Mouse (Mus musculus) kidney, postnatal 0 days (tissue): Measurements from ENCODE around the gene Timm44. TPM values are rescaled to one million over a fixed set of nuclear protein-coding genes. Genes with fewer than 3 reads are reported as not detected.
A peak's percentile ranks its signal among the peaks of the same experiment; 100 is the strongest.

Experiments used
- ATAC-seq: fragments of 200-750 bp; cut with Nextera tagmentation; replicated peaks from 2 replicates; pipeline ENCODE4 v1.8.0; 2017; ENCODE audit warnings: low read depth, moderate number of reproducible peaks, moderate TSS enrichment, moderate library complexity; ENCODE audit not compliant: low FRiP score
- DNase-seq: peaks from one replicate; pipeline ENCODE4 v3.0.0-alpha.2; 2016; ENCODE audit warnings: low spot score
- H3K27ac ChIP-seq: fragments of 300-500 bp; sonication (generic); 2 replicates; pipeline ENCODE4 v1.5.1; 2014; ENCODE audit warnings: mild to moderate bottlenecking
- H3K27me3 ChIP-seq: fragments of 300-500 bp; sonication (generic); 2 replicates; pipeline ENCODE4 v1.6.1; 2014; ENCODE audit warnings: low read length, mixed read lengths; ENCODE audit not compliant: insufficient read depth
- H3K36me3 ChIP-seq: fragments of 300-500 bp; sonication (generic); 2 replicates; pipeline ENCODE4 v1.6.1; 2014; ENCODE audit warnings: low read length, mixed read lengths; ENCODE audit not compliant: insufficient read depth
- H3K4me1 ChIP-seq: fragments of 300-500 bp; sonication (generic); replicated peaks from 2 replicates; pipeline ENCODE4 v1.6.1; 2014; ENCODE audit warnings: antibody characterized with exemption, low read length, mixed read lengths; ENCODE audit not compliant: insufficient read depth
- H3K4me2 ChIP-seq: fragments of 300-500 bp; sonication (generic); 2 replicates; pipeline ENCODE4 v1.6.1; 2014; ENCODE audit warnings: mild to moderate bottlenecking, low read length, moderate library complexity, mixed read lengths
- H3K4me3 ChIP-seq: fragments of 300-500 bp; sonication (generic); replicated peaks from 2 replicates; pipeline ENCODE4 v1.5.1; 2014; ENCODE audit warnings: low read depth, low read length
- H3K9ac ChIP-seq: fragments of 300-500 bp; sonication (generic); 2 replicates; pipeline ENCODE4 v1.6.1; 2014; ENCODE audit warnings: low read depth, low read length
- H3K9me3 ChIP-seq: fragments of 300-500 bp; sonication (generic); replicated peaks from 2 replicates; pipeline ENCODE4 v1.6.1; 2016; ENCODE audit warnings: low read length, inconsistent platforms, mixed read lengths
- CTCF ChIP-seq: IDR thresholded peaks from 2 replicates; pipeline ENCODE4 v1.5.1; 2016; ENCODE audit warnings: antibody characterized with exemption, low read depth, mild to moderate bottlenecking, moderate library complexity
- whole genome bisulfite sequencing: fragments of 180-500 bp; shearing (Covaris S2); extraction: QIAGEN DNeasy Blood & Tissue Kit; methylation state at CpG from one replicate; pipeline ENCODE4 v1.1.7; 2014; 5-methylcytosine and 5-hydroxymethylcytosine counted together
- polyA plus RNA-seq: library from polyadenylated mRNA; unstranded; fragments of >200 nt; fragmentation: Nextera tagmentation; extraction: Ambion mirVana; gene quantifications from 2 replicates; pipeline ENCODE4 v1.2.1, GENCODE M21; 2015

The Timm44 gene
- polyA plus RNA-seq, 1 experiment from 2014 or later: 64.7 TPM

GRCm38 (mm10) chr8:4267627-4268026 is 8.1 kb downstream of the Timm44 start:
- DNase-seq: no peak
- Histone ChIP-seq H3K9ac (no peak overlapping the region), H3K4me3 (no peak overlapping the region), H3K36me3 (peaks cover 64% of the 10 kb centered on the region), H3K9me3 (no peaks in the 10 kb centered on the region), H3K4me2 (no peak overlapping the region), H3K4me1 (no peaks in the 10 kb centered on the region), H3K27ac (no peak overlapping the region), H3K27me3 (no peaks in the 10 kb centered on the region)
- WGBS: 77% methylated on average over 15 of the region's 15 CpGs
- ATAC-seq: peak; percentile 83
- peak; percentile 60 for TF ChIP-seq CTCF

DNA sequence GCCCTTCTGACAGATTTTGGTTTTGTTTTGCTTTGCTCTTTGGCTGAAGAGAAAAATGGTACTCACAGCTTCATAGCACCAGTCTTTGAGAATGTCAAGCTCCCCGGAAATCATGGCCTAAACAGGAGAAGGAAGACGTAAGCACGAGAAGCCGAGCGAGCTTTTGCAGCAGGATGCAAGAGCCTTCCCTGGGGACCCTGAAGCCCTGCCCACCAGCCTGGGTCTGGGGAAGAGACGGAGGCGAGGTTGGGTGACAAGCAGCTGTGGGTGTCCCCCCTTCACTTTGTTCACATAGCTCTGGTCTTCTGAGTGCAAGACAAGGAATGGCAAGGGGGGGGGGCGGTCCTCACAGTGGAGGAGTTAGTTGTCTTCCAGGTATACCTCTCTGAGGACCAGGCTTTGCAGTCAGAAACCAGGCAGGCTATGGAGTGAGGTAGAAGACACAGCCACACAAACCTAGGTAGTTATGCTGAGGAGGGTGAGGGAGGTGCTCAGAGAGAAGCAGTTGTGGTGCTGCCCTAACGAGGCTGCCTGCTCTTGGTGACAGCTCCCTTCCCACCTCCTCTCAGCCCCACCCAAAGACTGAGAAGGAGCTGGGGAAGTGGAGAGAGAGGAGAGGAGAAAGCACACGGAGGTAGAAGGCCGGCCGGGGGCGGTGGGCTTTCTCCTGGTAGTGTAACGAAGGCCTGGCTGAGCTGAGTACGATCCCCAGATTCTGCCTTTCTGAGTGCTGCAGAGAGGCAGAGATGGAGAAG is 10.4 kb downstream of the Timm44 start:
- H3K36me3 ChIP-seq: peaks cover 73% of the 10 kb centered on the region
- no peak overlapping the region for H3K27ac ChIP-seq
- no peaks in the 10 kb centered on the region for H3K9me3 ChIP-seq
- no peak overlapping the region for H3K4me3 ChIP-seq
- no peaks in the 10 kb centered on the region for H3K27me3 ChIP-seq
- no peak for DNase-seq
- TF ChIP-seq CTCF: no peak
- H3K9ac ChIP-seq: no peak overlapping the region
- H3K4me1 ChIP-seq: no peaks in the 10 kb centered on the region
- WGBS: 89% methylated on average over 15 of the region's 15 CpGs
- no peak overlapping the region for H3K4me2 ChIP-seq
- no peak for ATAC-seq

DNA sequence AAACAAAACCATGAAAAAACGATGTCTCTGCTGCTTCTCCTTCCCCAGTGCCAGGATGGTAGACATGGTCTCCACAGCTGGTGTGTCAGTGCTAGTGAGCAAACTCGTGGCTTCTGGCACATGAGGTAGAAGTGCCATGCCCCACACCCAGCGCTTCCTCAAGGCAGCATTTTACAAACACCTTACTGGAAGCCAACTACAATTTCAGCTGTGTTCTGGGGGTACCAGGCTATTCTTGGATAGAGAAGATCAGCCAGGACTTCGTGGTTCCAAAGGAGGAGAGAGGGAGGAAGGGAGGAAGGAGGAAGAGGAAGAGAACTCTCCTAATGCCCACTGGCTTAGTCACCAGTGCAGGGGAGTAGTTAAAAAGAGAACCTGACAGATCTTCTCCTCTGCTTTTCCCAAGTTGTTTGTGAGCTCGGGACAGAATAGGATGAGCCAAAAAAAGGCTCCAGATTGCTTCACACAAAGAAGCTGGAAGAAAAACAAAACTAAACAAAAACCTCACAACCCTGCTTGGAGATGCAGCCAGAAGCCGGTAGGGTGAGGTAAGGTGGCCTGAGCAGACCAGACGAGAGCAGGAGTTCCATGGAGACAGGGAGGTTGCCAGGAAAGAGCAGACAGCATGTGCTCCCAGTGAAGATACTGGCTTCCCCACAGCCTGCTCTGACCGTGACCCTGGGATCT is 12.5 kb downstream of the Timm44 start:
- H3K27me3 ChIP-seq: no peaks in the 10 kb centered on the region
- ATAC-seq (no peak), DNase-seq (no peak)
- H3K4me1 ChIP-seq: 0 out of 2 replicates have a peak, but pooled peaks cover 4% of the 10 kb centered on the region
- no peaks in the 10 kb centered on the region for H3K9me3 ChIP-seq
- TF ChIP-seq CTCF: no peak
- WGBS: 84% methylated on average over 8 of the region's 8 CpGs
- no peak overlapping the region for H3K9ac ChIP-seq
- H3K4me3 ChIP-seq: no peak overlapping the region
- H3K27ac ChIP-seq: no peak overlapping the region
- no peak overlapping the region for H3K4me2 ChIP-seq
- H3K36me3 ChIP-seq: peaks cover 60% of the 10 kb centered on the region; the same call in 1 of the 2 replicates

GRCm38 (mm10) chr8:4259805-4260170 is 15.9 kb downstream of the Timm44 start:
- 76% methylated on average over 4 of the region's 4 CpGs for WGBS
- no peak for DNase-seq
- H3K9ac ChIP-seq: 0 out of 2 replicates have a peak overlapping the region, but pooled peaks have one; percentile 2
- H3K27ac ChIP-seq: no peak overlapping the region
- no peaks in the 10 kb centered on the region for H3K9me3 ChIP-seq
- TF ChIP-seq CTCF: no peak
- 0 out of 2 replicates have a peak, but pooled peaks cover 4% of the 10 kb centered on the region for H3K4me1 ChIP-seq
- H3K36me3 ChIP-seq: peaks cover 36% of the 10 kb centered on the region
- H3K27me3 ChIP-seq: no peaks in the 10 kb centered on the region
- no peak for ATAC-seq
- H3K4me3 ChIP-seq: no peak overlapping the region
- no peak overlapping the region for H3K4me2 ChIP-seq

- ATAC-seq (peak; percentile 92), DNase-seq (peak; percentile 95)
- Histone ChIP-seq H3K9ac (peak within 1 kb of the TSS; percentile 74), H3K4me2 (peak within 1 kb of the TSS; percentile 75), H3K4me1 (peaks cover 5% of the 10 kb centered on the region; the same call in 1 of the 2 replicates), H3K9me3 (no peaks in the 10 kb centered on the region), H3K36me3 (peaks cover 35% of the 10 kb centered on the region), H3K27me3 (no peaks in the 10 kb centered on the region), H3K4me3 (peak within 1 kb of the TSS; percentile 72), H3K27ac (peak within 1 kb of the TSS; percentile 47; the same call in 1 of the 2 replicates)
- WGBS: 5% methylated on average over 32 of the region's 33 CpGs
- 0 out of 2 replicates have a peak, but pooled peaks have one; percentile 4 for TF ChIP-seq CTCF
Measured at GRCm38 (mm10) chr8:4259125-4259804, 16.4 kb downstream of the Timm44 start, which contains the start of gene Ctxn1. Ctxn1 (minus strand) TSS chr8:4259274.

- Histone ChIP-seq H3K27me3 (no peaks in the 10 kb centered on the region), H3K9me3 (no peaks in the 10 kb centered on the region), H3K36me3 (peaks cover 34% of the 10 kb centered on the region), H3K27ac (peak overlapping the region; percentile 47; the same call in 1 of the 2 replicates), H3K4me3 (peak overlapping the region; percentile 72), H3K4me2 (peak overlapping the region; percentile 75), H3K4me1 (peaks cover 7% of the 10 kb centered on the region; the same call in 1 of the 2 replicates), H3K9ac (peak overlapping the region; percentile 74)
- 1% methylated on average over 32 of the region's 32 CpGs for WGBS
- TF ChIP-seq CTCF: no peak
- DNase-seq: no peak
- ATAC-seq: peak; percentile 71
Measured at GRCm38 (mm10) chr8:4258678-4259077, 17.0 kb downstream of the Timm44 start.
